Mouse (Mus musculus) spleen, adult 18-20 months (tissue): ENCODE results near the gene Srd5a3.

Experiments used
- DNase-seq, 2 experiments: peaks; one replicate each; pipeline ENCODE4 v3.0.0; 2022; ENCODE audit warnings: mixed read lengths in 2 of 2

Gene Srd5a3

GRCm38 (mm10) chr5:76154434-76155165, 14.5 kb downstream of the Srd5a3 start:
- no peak for DNase-seq

- no peak for DNase-seq
Measured at GRCm38 (mm10) chr5:76159555-76159954, 19.5 kb downstream of the Srd5a3 start.

DNA sequence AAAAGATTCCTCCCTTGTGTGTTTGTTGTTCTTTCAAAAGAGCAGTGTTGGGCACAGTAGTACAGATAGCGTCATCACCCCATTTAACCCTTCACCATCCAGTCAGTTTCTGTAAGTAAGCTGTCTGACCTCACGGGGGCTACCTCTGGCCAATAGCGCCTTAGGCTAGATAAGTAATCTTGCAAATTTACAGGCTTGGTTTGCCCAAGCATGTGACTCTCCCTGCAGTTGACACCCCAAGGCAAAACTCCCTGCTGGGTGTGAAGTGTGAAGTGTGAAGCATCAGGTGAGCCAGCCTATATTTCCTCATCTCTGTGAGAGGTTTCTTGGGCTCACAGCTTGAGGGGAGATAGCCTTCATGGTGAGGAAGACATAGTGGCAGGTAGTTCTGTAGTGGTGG, 20.0 kb downstream of the Srd5a3 start:
- no peak for DNase-seq

GRCm38 (mm10) chr5:76161491-76161890, 21.4 kb downstream of the Srd5a3 start:
- no peak for DNase-seq

DNA sequence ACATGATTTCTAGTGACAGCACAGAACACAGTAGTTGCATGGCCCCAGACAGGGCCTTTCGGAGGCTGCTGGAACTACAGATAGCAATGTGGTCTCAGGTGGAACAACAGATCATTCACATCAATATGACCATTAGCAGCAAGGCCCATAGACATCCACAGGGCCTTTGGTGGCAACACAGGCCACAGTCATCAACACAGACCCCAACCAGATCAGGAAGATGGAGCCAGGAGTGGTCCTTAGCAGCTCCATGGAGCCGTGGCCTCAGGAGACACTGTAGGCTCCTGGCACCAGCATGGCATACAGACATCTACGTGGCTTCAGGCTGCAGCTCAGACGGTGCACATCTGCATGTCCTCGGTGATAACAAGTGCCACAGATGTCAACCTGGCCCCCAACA, 22.9 kb downstream of the Srd5a3 start:
- no peak for DNase-seq

DNA sequence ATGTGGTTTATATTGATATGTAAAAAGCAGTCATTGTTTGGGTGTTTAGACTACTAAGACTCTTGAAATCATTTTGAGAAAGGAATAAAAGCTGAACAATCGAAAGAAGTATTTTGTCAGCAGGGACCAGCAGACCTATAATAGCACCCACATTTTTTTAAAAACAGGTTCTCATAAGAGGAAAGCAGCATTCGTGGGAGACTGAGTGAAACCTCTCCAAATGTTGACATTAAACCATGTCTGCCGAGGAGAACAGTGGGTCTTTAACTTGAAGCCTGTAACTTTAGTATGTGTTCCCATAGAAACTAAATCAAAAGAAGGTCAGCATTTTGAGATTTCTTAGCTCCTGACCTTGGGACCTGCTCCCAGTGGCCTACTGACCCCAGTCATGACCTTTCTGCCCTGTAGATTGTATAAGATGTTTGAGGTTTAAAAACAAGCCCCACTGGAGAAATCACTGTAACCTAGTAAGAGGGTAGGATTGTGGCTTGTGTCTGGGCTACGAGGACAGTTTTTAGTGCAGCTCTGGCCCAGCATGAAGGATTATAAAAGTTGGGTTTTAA, 23.8 kb downstream of the Srd5a3 start:
- no peak for DNase-seq

DNA sequence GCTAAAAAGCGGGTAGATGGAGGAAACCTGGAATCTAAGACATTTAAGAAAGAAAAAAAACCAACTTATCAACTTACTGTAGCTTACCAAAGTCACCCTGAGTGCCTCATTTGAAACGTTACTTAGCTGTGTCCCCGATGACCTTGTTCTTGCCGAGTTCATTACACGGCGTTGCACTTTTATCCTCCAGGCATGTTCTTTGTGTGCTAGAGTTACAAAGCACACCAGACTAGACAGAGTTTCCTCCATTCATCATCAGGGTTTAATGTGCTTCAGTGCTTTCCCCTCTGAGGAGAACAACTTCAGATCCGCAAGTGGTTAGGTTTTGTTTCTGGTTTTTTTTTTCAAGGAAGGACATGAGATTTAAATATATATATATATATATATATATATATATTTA, 24.8 kb downstream of the Srd5a3 start:
- no peak for DNase-seq

DNA sequence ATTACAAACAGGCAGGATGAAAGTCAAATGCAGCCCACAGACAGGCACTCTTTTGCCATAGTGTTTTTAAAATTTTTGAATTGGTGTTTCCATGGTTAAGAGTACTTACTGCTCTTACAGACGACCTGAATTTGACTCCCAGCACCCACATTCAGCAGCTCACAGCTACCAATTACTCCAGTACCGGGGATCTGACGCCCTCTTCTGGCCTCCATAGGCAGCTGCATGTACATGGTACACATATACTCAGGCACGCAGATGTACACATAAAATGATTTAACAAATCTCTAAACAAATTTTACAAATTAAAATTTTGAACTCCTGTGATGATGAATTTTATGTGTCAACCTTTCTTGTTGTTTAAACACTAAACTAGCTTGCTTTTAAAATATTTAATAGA, 30.5 kb downstream of the Srd5a3 start:
- no peak for DNase-seq

- DNase-seq: no peak
Measured at GRCm38 (mm10) chr5:76171039-76171438, 31.0 kb downstream of the Srd5a3 start.

DNA sequence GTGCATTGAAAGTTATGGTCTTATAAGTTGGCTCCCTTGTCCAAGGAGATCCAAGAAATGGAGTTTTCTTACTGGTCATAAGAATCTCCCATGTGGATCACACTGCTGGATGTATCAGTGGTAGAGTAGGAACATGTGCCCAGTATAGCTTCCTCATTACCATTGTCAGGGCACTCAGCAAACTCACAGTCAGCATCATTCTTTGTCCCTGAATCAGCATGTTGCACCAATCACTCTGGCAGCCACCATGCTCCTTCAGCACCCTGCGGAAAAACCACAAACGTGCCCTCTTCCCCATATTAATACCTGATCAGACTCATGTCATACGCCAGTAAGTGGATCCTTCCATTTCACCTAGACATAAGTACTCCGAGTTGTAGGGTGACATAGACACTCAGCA, 35.0 kb downstream of the Srd5a3 start:
- DNase-seq: no peak

GRCm38 (mm10) chr5:76176411-76176810, 36.3 kb downstream of the Srd5a3 start:
- no peak for DNase-seq

- no peak for DNase-seq
Measured at GRCm38 (mm10) chr5:76176841-76177240, 36.8 kb downstream of the Srd5a3 start.

DNA sequence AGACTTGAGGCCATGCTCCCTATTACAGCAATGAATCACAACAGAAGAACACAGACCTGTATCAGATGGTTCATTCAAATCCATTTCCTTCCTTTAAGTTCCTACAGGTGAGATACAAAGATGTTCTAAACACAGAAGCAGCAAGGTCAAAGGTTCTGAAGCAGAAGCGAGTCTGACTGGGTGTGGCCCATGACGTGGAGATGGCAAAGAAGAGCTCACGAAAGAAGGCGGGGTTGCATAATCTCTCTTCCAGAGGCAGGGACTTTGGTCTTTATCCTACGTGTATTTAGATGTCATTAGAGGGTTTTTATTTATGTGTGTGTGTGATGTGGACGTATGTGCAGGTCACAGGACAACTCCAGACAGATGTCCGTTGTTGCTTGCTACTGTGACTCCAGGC, 37.6 kb downstream of the Srd5a3 start:
- DNase-seq: no peak

- no peak for DNase-seq
Measured at GRCm38 (mm10) chr5:76179171-76179570, 39.1 kb downstream of the Srd5a3 start.

DNA sequence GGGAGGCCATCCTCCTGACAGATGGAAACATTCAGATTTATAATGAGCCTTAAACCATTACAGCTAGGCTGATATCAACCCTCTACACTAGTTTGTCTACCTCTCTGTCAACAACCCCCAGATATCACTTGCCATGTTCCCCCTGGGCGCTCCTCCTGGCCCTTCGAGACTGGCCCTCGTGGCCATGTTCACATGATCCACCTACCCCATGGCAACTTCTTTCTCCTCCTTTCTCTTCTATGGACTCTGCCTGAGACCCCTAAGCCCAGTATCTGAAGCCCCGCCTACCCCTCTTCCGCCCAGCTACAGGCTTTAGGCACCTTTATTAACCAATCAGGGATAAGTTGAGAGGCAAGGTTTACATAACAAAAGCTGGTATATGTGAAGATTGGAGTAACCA, 39.7 kb downstream of the Srd5a3 start:
- no peak for DNase-seq

DNA sequence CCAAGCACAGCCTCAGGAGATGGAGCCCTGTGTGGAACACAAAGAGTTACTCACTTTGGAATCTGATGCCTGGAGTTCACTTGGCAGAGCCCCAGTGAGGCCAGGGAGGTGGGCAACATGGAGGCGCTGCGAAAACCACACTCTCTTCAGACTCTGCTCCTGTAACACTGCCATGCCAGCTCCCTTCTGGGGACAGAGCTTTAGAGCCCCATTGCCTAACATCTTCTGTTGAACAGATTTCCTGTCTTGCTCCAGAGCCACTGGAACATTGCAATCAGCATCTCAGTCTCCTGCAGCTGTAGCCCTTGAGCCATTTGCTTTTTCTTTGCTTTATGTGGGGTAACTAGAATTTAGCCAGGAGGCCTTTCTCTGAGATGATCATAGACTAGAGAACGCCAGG, 42.3 kb downstream of the Srd5a3 start:
- DNase-seq: no peak

- no peak for DNase-seq
Measured at GRCm38 (mm10) chr5:76183043-76183749, 43.1 kb downstream of the Srd5a3 start.

GRCm38 (mm10) chr5:76183750-76184261, 43.7 kb downstream of the Srd5a3 start, which contains the start of gene Tmem165:
TSS of gene Tmem165 (plus strand) at chr5:76183880.
- peak; percentile 86 to 93 for DNase-seq

DNA sequence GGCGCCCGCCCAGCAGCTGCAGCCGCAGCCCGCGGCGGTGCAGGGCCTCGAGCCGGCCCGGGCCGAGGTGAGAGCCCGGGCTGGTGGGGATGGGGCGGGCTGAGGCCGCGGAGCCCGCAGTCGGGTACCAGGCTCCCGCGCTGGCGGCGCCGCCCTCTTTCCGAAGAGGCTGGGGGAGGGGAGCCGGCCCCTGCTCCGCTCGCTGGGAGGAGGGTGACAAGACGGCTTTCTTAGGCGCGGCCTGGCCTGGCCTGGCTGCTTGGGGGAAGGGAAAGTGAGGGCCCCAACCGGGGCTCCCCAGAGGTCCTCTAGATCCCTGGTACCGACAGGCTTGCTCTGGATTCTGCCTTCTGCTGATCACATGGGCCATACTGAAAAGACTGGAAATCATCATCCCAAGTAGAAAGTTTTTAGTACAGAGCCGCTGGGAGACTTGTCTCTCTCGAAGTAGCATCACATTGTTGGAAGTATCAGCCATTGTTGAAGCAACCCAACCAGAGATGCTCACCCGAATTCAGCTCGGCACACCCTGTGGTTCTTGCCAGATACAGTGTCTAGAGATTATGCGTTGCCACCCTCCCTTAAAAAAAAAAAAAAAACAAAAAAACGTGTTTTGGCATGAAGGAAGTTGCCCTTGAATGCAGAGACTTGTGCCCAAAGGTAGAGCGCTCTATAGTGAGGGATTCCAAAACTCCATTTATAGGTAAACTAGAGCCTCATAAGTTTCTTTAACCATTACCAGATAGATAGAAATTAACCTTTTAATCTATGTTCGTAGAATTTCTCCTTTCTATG, 44.4 kb downstream of the Srd5a3 start:
- peak; percentile 49 to 60 for DNase-seq

DNA sequence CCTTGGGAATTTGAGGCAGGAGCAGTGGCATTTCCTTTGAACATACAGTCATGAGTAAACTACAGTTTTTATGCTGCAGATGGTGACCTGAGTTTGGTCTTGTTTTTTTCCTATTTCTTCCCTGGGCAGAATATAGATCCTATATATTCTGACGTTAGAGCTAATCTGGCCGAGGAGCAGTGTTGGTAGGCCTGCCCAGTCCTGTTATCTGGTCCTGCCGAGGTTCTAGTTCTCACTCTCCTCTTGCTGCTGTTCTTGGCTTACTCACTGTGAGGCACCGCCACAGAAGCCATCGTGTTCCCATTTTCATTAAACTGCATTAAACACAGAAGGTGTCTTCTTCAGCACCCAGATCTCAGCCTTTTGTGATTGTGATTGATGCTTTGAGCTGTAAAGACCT, 47.8 kb downstream of the Srd5a3 start:
- no peak for DNase-seq

DNA sequence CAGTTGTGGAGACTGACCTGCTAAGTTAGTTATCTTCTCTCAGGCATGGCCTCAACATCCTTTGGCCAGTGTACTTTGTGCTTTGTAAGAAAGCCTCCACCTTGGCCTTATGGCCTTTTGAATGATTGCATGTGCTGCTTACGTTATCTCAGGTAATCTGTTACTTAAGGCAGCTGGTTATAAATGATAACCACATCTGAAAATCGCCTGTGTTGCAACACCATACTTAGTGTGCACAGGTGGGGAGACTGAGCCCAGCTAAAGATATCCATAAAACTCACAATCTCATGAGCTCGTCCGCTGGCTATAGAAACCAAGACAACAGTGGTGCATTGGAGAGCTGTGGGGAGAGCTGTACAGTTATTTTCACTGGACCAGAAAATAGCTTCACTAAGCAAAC, 50.5 kb downstream of the Srd5a3 start:
- no peak for DNase-seq

DNA sequence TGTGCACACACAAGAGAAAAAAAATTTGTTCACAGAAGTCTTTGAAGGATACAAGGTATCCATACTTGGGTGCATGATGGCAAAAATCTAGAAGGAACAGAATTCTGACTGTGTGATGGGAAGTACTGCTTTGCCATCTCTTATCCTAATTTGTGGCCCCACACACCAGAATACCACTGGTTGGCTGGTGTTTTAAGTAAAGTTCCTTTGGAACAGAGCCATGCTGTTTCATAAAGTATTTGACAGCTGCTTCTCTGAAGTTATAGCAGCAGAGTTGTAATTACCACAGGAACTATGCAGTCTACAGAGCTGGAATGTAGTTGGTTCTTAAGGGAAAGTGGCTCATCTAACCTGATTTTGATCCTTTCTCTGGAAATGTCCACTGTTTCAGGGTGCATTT, 53.0 kb downstream of the Srd5a3 start:
- DNase-seq: no peak

GRCm38 (mm10) chr5:76194377-76194945, 54.4 kb downstream of the Srd5a3 start:
- no peak for DNase-seq
